Mouse (Mus musculus): Measurements from ENCODE around the gene Rgs3. TPM values are rescaled to one million over a fixed set of nuclear protein-coding genes. Genes with fewer than 3 reads are reported as not detected.

The Rgs3 gene
- total RNA-seq, 2 experiments from 2014 or later: 36.9 to 44.0 TPM

DNA sequence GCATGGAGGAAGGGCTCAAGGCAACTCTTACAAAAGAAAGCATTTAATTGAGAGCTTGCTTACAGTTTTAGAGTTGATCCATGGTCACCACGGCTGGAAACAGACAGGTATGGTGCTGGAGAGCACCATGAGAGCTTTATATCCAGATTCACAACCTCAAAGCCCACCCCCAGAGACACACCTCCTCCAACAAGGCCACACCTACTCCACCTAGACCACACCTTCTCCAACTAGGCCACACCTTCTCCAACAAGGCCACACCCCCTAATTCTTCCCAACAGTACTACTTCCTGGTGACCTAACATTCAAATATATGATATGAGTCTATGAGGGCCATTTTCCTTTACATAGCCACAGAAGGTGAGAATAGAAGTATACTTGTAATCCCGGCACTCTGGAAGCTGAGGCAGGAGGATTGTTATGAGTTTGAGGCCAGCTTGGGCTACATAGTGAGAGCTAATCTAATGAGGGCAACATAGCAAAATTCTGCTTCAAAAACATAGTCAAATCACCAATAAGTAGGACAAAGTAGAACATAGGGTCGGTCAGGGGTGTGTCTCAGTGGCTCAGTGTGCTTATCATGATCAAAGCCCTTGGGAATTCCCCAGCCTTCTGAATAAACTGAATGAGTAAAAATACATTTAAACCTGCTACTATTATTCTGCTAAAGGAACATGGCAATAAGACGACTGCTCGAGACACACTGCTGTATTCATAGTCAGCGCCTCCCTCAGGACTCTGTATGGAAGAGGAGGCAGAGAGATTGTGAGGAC, 180.8 kb downstream of the Rgs3 start:
- no peak for DNase-seq (ENCODE audit: low spot score in 2 of 2)

DNA sequence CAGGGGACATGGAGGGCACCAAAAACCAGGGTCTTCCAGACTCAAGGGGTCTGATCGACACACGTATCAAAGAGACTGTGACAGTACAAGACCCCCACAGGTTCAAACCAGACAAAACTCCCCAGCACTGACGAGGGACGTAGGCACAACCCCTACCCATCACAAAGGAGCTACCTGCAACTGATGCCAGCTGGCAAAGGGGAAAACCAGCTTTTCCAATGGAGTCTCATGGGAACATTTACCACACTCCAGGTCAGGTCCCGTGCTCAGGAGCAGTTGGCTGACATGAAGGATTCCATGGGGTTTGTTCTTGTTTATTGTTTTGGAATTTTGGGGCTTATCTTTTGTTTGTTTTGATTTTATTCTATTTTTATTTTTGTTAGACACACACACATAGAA, 181.4 kb downstream of the Rgs3 start:
- DNase-seq (ENCODE audit: low spot score in 2 of 2): no peak

DNA sequence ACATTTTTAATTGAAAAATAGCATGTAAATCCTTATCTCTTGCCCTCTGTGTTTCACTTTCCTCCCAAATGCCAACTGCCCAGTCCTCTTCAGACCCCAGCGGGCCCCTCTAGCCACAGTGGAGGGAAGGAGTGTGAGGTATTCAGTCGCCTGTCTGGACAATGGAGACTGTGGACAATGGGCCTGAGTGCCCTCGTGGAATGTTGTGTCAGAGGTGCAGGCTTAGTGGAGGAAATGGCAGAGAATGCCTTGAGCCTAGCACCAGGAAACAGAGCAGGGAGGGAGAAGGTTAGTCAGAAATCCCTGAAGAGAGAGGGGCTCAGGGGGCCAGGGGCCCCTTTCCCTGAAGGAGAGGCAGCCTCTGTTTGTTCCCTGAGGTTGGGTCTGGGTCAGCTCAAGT, 182.0 kb downstream of the Rgs3 start:
- DNase-seq (ENCODE audit: low spot score in 2 of 2): no peak

DNA sequence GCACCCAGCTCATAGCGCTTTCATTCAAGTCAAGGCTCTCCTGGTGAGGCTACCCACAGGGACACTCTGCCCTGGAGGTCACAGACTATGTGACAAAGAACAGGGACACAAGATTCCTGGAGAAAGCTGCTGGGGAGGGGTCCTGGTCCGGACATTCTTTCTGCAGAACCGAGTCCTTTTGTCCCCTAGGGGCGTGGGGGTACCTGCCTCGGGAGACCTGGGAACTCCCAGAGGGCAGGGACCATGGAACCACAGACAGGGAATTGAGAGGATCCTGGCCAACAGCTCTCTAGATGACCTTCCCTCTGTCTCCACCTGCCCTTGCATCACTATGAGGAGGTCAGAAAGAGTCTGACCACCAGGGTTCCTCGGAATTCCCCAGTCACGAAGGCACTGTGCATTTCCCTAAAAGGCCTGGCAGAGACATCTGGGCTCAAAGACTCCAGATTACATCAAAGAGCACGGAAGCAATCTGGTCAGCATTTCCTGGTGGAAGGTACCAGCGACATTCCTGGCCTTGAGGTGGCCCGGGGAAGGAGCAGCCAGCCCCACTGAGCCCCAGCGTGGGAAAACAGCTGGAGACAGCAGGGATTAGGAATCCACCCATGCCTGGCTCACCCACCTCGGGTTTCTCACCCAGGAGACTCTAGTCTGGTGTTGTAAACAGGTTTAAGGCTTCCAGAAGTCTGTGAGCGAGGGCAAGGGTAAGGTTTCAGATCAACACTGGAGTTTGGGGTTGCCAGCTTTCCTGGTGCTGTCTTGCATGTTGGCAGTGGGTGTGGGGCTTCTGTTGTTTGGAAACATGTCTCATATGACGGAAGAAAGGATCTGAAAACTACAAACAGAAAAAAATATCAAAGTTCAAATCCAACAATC, 183.5 kb downstream of the Rgs3 start:
- DNase-seq (ENCODE audit: low spot score in 2 of 2): no peak

DNA sequence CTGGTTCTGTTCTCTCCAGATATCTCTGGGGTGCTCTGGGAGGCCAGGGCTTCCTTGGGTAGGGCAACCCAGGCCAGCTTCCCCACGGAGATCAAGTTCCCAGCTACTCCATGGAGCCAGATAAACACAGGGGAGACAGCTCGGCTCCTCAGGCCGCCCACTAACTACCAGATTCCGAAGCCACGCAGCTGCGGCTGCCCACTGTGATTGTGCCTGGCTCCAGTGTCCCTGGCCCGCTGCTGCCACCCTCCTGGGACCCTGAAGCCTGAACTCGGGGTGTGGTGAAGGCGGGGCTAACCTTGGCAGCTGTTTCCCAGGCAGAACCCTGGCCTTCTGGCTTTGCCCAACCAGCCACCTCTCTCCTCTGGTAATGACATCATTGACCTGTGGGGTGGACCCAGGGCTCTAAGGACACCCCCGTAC, 184.9 kb downstream of the Rgs3 start:
- no peak for DNase-seq (ENCODE audit: low spot score in 2 of 2)

DNA sequence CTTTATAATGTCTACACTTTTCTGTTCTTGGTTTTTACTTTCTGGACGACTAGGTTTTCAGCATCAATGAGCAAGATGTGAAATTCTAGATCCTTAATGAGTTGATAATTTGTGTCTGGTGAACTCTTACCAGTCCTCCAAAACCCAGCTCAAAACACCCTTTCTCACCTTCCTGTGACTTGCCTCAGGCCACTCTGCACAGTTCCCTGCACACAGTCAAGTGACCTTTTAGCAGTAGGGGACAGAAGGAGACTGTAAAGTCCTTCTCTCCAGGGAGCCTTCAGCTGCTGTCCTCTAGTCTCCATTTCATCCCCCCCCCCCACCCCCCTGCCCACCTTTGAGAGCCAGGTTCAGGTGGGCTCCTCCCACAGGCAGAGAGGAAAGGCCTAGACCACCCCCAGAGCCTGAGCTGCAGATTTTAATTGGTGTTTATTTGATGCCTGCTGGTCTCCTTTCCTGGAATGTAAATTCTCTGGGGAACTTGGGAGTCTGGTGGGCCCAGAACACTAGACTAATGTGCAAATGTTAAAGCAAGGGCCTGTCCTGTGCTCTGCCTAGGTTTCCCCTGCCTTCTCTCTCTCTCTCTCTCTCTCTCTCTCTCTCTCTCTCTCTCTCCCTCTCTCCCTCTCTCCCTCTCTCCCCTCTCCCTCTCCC, 185.5 kb downstream of the Rgs3 start:
- DNase-seq (ENCODE audit: low spot score in 2 of 2): no peak

Other genes starting within 250 kb of the Rgs3 start
- gene Fkbp15, start 199.3 kb upstream of the Rgs3 start, total RNA-seq (2021): 10 to 100 TPM; 26.7 to 28.5 TPM
- 10 to 100 TPM; 17.7 to 18.8 TPM for gene Slc31a1, start 199.1 kb upstream of the Rgs3 start, total RNA-seq (2021)
- 10 to 100 TPM; 71.3 to 78.6 TPM for gene Cdc26, start 151.2 kb upstream of the Rgs3 start, total RNA-seq (2021)
- gene Prpf4, start 151.1 kb upstream of the Rgs3 start, total RNA-seq (2021): 10 to 100 TPM; 14.0 to 15.0 TPM
- gene Rnf183, start 124.6 kb upstream of the Rgs3 start, total RNA-seq (2021): not detected
- 1 to 10 TPM in 1 of 2 experiments, under 1 TPM in 1; 0.91 to 1.1 TPM for gene Wdr31, start 89.0 kb upstream of the Rgs3 start, total RNA-seq (2021)
- gene Bspry, start 79.8 kb upstream of the Rgs3 start, total RNA-seq (2021): 1 to 10 TPM; 1.1 to 1.7 TPM
- gene Hdhd3, start 56.4 kb upstream of the Rgs3 start, total RNA-seq (2021): 10 to 100 TPM in 1 of 2 experiments, 1 to 10 TPM in 1; 9.0 to 10.5 TPM
- 10 to 100 TPM; 34.0 to 41.1 TPM for gene Alad, start 39.9 kb upstream of the Rgs3 start, total RNA-seq (2021)
- gene Pole3, start 34.8 kb upstream of the Rgs3 start, total RNA-seq (2021): 10 to 100 TPM; 27.8 to 31.3 TPM
- gene 4933430I17Rik, start 34.5 kb upstream of the Rgs3 start, total RNA-seq (2021): under 1 TPM; 0.34 to 0.44 TPM